Mouse (Mus musculus) midbrain, embryonic 13.5 days (tissue): ENCODE data around the gene Mras. TPM values are rescaled to one million over a fixed set of nuclear protein-coding genes. Genes with fewer than 3 reads are reported as not detected.
A peak's percentile ranks its signal among the peaks of the same experiment; 100 is the strongest.

Source experiments
- ATAC-seq: fragments of 200-750 bp; cut with Nextera tagmentation; 2 replicates; pipeline ENCODE4 v1.8.0; 2017; ENCODE audit warnings: mild to moderate bottlenecking, moderate TSS enrichment, moderate library complexity
- H3K27ac ChIP-seq: fragments of 300-500 bp; sonication (generic); 2 replicates; pipeline ENCODE4 v1.5.1; 2015; ENCODE audit warnings: inconsistent platforms, mild to moderate bottlenecking, moderate library complexity
- H3K27me3 ChIP-seq: fragments of 300-500 bp; sonication (generic); 2 replicates; pipeline ENCODE4 v1.6.1; 2015; ENCODE audit warnings: mild to moderate bottlenecking, inconsistent platforms
- H3K36me3 ChIP-seq: fragments of 300-500 bp; sonication (generic); 2 replicates; pipeline ENCODE4 v1.6.1; 2015; ENCODE audit warnings: mild to moderate bottlenecking, inconsistent platforms
- H3K4me1 ChIP-seq: fragments of 300-500 bp; sonication (generic); replicated peaks from 2 replicates; pipeline ENCODE4 v1.6.1; 2015; ENCODE audit warnings: inconsistent platforms
- H3K4me2 ChIP-seq: fragments of 300-500 bp; sonication (generic); replicated peaks from 2 replicates; pipeline ENCODE4 v1.6.1; 2015; ENCODE audit warnings: moderate library complexity, mild to moderate bottlenecking, inconsistent platforms
- H3K4me3 ChIP-seq: fragments of 300-500 bp; sonication (generic); replicated peaks from 2 replicates; pipeline ENCODE4 v1.5.1; 2015; ENCODE audit warnings: mild to moderate bottlenecking, inconsistent platforms
- H3K9ac ChIP-seq: fragments of 300-500 bp; sonication (generic); replicated peaks from 2 replicates; pipeline ENCODE4 v1.6.1; 2015; ENCODE audit warnings: mild to moderate bottlenecking, inconsistent platforms
- H3K9me3 ChIP-seq: fragments of 300-500 bp; sonication (generic); 2 replicates; pipeline ENCODE4 v1.6.1; 2016; ENCODE audit warnings: mild to moderate bottlenecking, inconsistent platforms
- WGBS: fragments of 180-500 bp; shearing (Covaris S2); methylation state at CpG from one replicate; pipeline ENCODE4 v1.1.7; 2015; 5-methylcytosine and 5-hydroxymethylcytosine counted together
- polyA plus RNA-seq: library from polyadenylated mRNA; unstranded; fragments of >200 nt; fragmentation: Nextera tagmentation; extraction: Ambion mirVana; gene quantifications from 2 replicates; pipeline ENCODE4 v1.2.1, GENCODE M21; 2015

Gene Mras
- polyA plus RNA-seq, 1 experiment from 2014 or later: 43.8 TPM

GRCm38 (mm10) chr9:99436182-99437030 lies 775 bp downstream of the Mras start:
- Histone ChIP-seq H3K4me3 (peak overlapping the region; percentile 88), H3K4me2 (peak overlapping the region; percentile 89), H3K36me3 (no peaks in the 10 kb centered on the region), H3K27ac (peak overlapping the region; percentile 90), H3K9ac (peak overlapping the region; percentile 94), H3K9me3 (no peaks in the 10 kb centered on the region), H3K4me1 (peaks cover 45% of the 10 kb centered on the region), H3K27me3 (peaks cover 17% of the 10 kb centered on the region)
- WGBS: under 1% methylated on average over 73 of the region's 86 CpGs
- peak; percentile 83 for ATAC-seq

- peak overlapping the region; percentile 90 for H3K27ac ChIP-seq
- peak overlapping the region; percentile 88 for H3K4me3 ChIP-seq
- peak; percentile 55 for ATAC-seq
- peak overlapping the region; percentile 89 for H3K4me2 ChIP-seq
- 12% methylated on average over 16 of the region's 16 CpGs for WGBS
- H3K27me3 ChIP-seq: peaks cover 17% of the 10 kb centered on the region
- H3K9ac ChIP-seq: peak overlapping the region; percentile 94
- H3K4me1 ChIP-seq: peaks cover 45% of the 10 kb centered on the region
- H3K9me3 ChIP-seq: no peaks in the 10 kb centered on the region
- no peaks in the 10 kb centered on the region for H3K36me3 ChIP-seq
Measured at GRCm38 (mm10) chr9:99435619-99436181, 1.5 kb downstream of the Mras start.

- peaks cover 45% of the 10 kb centered on the region for H3K4me1 ChIP-seq
Measured at GRCm38 (mm10) chr9:99434892-99435618, 2.1 kb downstream of the Mras start.

GRCm38 (mm10) chr9:99432478-99432877 lies 4.7 kb downstream of the Mras start:
- H3K27ac ChIP-seq: no peak overlapping the region
- H3K9me3 ChIP-seq: no peaks in the 10 kb centered on the region
- peaks cover 3% of the 10 kb centered on the region for H3K27me3 ChIP-seq
- no peaks in the 10 kb centered on the region for H3K36me3 ChIP-seq
- no peak overlapping the region for H3K9ac ChIP-seq
- H3K4me3 ChIP-seq: no peak overlapping the region
- H3K4me1 ChIP-seq: peaks cover 42% of the 10 kb centered on the region
- no peak overlapping the region for H3K4me2 ChIP-seq
- no peak for ATAC-seq
- 74% methylated on average over 4 of the region's 4 CpGs for WGBS

More at GRCm38 (mm10) chr9:99434892-99435618, 2.1 kb downstream of the Mras start:
- H3K9ac ChIP-seq: peak overlapping the region; percentile 94
- H3K36me3 ChIP-seq: no peaks in the 10 kb centered on the region
- 26% methylated on average over 14 of the region's 14 CpGs for WGBS
- peak overlapping the region; percentile 89 for H3K4me2 ChIP-seq
- H3K27me3 ChIP-seq: peaks cover 17% of the 10 kb centered on the region
- peak overlapping the region; percentile 88 for H3K4me3 ChIP-seq
- no peaks in the 10 kb centered on the region for H3K9me3 ChIP-seq
- peak overlapping the region; percentile 90 for H3K27ac ChIP-seq
- peak; percentile 29 for ATAC-seq

- ATAC-seq: no peak
- peaks cover 37% of the 10 kb centered on the region for H3K4me1 ChIP-seq
- H3K27me3 ChIP-seq: no peaks in the 10 kb centered on the region
- no peaks in the 10 kb centered on the region for H3K9me3 ChIP-seq
- WGBS: 89% methylated on average over 6 of the region's 6 CpGs
- H3K4me3 ChIP-seq: no peak overlapping the region
- H3K27ac ChIP-seq: no peak overlapping the region
- H3K36me3 ChIP-seq: no peaks in the 10 kb centered on the region
- no peak overlapping the region for H3K9ac ChIP-seq
- H3K4me2 ChIP-seq: no peak overlapping the region
Measured at GRCm38 (mm10) chr9:99431963-99432362, 5.2 kb downstream of the Mras start.

- Histone ChIP-seq H3K36me3 (no peaks in the 10 kb centered on the region), H3K9ac (no peak overlapping the region), H3K27me3 (no peaks in the 10 kb centered on the region), H3K27ac (no peak overlapping the region), H3K9me3 (no peaks in the 10 kb centered on the region), H3K4me2 (no peak overlapping the region), H3K4me1 (peaks cover 34% of the 10 kb centered on the region), H3K4me3 (no peak overlapping the region)
- no peak for ATAC-seq
- 92% methylated on average over 8 of the region's 8 CpGs for WGBS
Measured at GRCm38 (mm10) chr9:99431346-99431745, 5.8 kb downstream of the Mras start.

- Histone ChIP-seq H3K9ac (no peak overlapping the region), H3K4me2 (no peak overlapping the region), H3K27me3 (no peaks in the 10 kb centered on the region), H3K36me3 (no peaks in the 10 kb centered on the region), H3K27ac (no peak overlapping the region), H3K4me1 (peaks cover 34% of the 10 kb centered on the region), H3K9me3 (no peaks in the 10 kb centered on the region), H3K4me3 (no peak overlapping the region)
- no peak for ATAC-seq
- 80% methylated on average over 6 of the region's 6 CpGs for WGBS
Measured at GRCm38 (mm10) chr9:99430806-99431205, 6.4 kb downstream of the Mras start.

- Histone ChIP-seq H3K9me3 (no peaks in the 10 kb centered on the region), H3K4me1 (peaks cover 34% of the 10 kb centered on the region), H3K27me3 (no peaks in the 10 kb centered on the region), H3K4me3 (no peak overlapping the region), H3K4me2 (no peak overlapping the region), H3K27ac (no peak overlapping the region), H3K36me3 (no peaks in the 10 kb centered on the region), H3K9ac (no peak overlapping the region)
- 79% methylated on average over 3 of the region's 3 CpGs for WGBS
- ATAC-seq: no peak
Measured at GRCm38 (mm10) chr9:99429845-99430244, 7.3 kb downstream of the Mras start.

- H3K4me2 ChIP-seq: no peak overlapping the region
- no peak for ATAC-seq
- WGBS: 83% methylated on average over 11 of the region's 11 CpGs
Measured at GRCm38 (mm10) chr9:99428601-99429331, 8.4 kb downstream of the Mras start.

GRCm38 (mm10) chr9:99425262-99425661 lies 11.9 kb downstream of the Mras start:
- no peak overlapping the region for H3K4me2 ChIP-seq
- no peaks in the 10 kb centered on the region for H3K36me3 ChIP-seq
- no peak overlapping the region for H3K4me3 ChIP-seq
- 0 out of 2 replicates have a peak, but pooled peaks have one; percentile 11 for ATAC-seq
- 79% methylated on average over 9 of the region's 9 CpGs for WGBS
- H3K9ac ChIP-seq: no peak overlapping the region
- H3K9me3 ChIP-seq: no peaks in the 10 kb centered on the region
- no peak overlapping the region for H3K27ac ChIP-seq
- H3K4me1 ChIP-seq: peaks cover 42% of the 10 kb centered on the region
- no peaks in the 10 kb centered on the region for H3K27me3 ChIP-seq

More at GRCm38 (mm10) chr9:99428601-99429331, 8.4 kb downstream of the Mras start:
- H3K4me3 ChIP-seq: no peak overlapping the region
- no peak overlapping the region for H3K27ac ChIP-seq
- H3K9me3 ChIP-seq: no peaks in the 10 kb centered on the region
- no peak overlapping the region for H3K9ac ChIP-seq
- peaks cover 34% of the 10 kb centered on the region for H3K4me1 ChIP-seq
- no peaks in the 10 kb centered on the region for H3K36me3 ChIP-seq
- no peaks in the 10 kb centered on the region for H3K27me3 ChIP-seq

- no peak for ATAC-seq
- no peak overlapping the region for H3K9ac ChIP-seq
- no peak overlapping the region for H3K27ac ChIP-seq
- H3K9me3 ChIP-seq: no peaks in the 10 kb centered on the region
- H3K27me3 ChIP-seq: no peaks in the 10 kb centered on the region
- H3K4me2 ChIP-seq: no peak overlapping the region
- WGBS: 82% methylated on average over 4 of the region's 4 CpGs
- H3K4me1 ChIP-seq: peaks cover 43% of the 10 kb centered on the region
- no peak overlapping the region for H3K4me3 ChIP-seq
- H3K36me3 ChIP-seq: no peaks in the 10 kb centered on the region
Measured at GRCm38 (mm10) chr9:99424574-99424863, 12.7 kb downstream of the Mras start.
